Mouse (Mus musculus) ES-Bruce4 (cell line): ENCODE measurements at regions not wholly inside any gene's neighbourhood (a gene's known extent, or its start where the extent isn't known, plus 50 kb on each side); places are given as distances from the start of the nearest gene placed in this dataset.

Experiments used
- CTCF ChIP-seq: IDR thresholded peaks from one replicate; pipeline ENCODE4 v1.8.1; 2011; ENCODE audit warnings: low read depth, low read length
- EP300 ChIP-seq: IDR thresholded peaks from 2 replicates; pipeline ENCODE4 v1.6.1; 2011; ENCODE audit warnings: low read depth, low read length; ENCODE audit not compliant: insufficient read depth
- POLR2A ChIP-seq: IDR thresholded peaks from one replicate; pipeline ENCODE4 v1.8.1; 2011; ENCODE audit warnings: low read length; ENCODE audit not compliant: insufficient read depth

DNA sequence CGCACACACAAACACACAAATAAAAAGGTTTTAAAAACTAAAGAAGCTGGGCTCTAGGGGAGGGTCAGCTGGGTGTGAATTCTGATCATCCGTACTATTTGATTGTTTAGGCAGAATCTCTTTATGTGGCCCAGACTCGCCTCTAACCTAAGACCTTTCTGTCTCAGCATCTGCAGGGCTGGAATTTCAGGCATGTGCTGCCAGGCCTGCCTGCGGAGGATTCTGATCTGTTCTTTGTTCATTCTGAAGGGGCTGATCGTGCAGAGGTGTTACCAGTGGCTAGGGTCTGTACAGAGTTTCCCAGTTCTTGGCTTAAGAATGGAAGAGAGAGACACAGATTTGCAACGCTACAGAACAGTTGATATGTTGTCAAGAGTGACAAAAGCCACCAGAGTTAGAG is 185.6 kb downstream of the Rab11fip4 start:
- TF ChIP-seq CTCF (no peak), POLR2A (no peak), EP300 (0 out of 2 replicates have a peak, but pooled peaks have one; percentile 23)
